Mouse (Mus musculus) stomach, embryonic 16.5 days (tissue): ENCODE results near the gene Eef1akmt1. TPM values are rescaled to one million over a fixed set of nuclear protein-coding genes. Genes with fewer than 3 reads are reported as not detected.

Source experiments
- ATAC-seq: fragments of 200-750 bp; cut with Nextera tagmentation; 2 replicates; pipeline ENCODE4 v1.8.0; 2017; ENCODE audit warnings: moderate number of reproducible peaks, moderate TSS enrichment; ENCODE audit not compliant: insufficient read depth, low FRiP score
- H3K27ac ChIP-seq: fragments of 300-500 bp; sonication (generic); 2 replicates; pipeline ENCODE4 v1.5.1; 2014; ENCODE audit warnings: low read length
- H3K27me3 ChIP-seq: fragments of 300-500 bp; sonication (generic); 2 replicates; pipeline ENCODE4 v1.6.1; 2014; ENCODE audit warnings: low read length, control low read depth, mixed read lengths; ENCODE audit not compliant: control insufficient read depth, insufficient read depth
- H3K36me3 ChIP-seq: fragments of 300-500 bp; sonication (generic); 2 replicates; pipeline ENCODE4 v1.6.1; 2014; ENCODE audit warnings: low read length; ENCODE audit not compliant: control insufficient read depth, insufficient read depth
- H3K4me1 ChIP-seq: fragments of 300-500 bp; sonication (generic); 2 replicates; pipeline ENCODE4 v1.6.1; 2014; ENCODE audit warnings: low read length, control low read depth, mixed read lengths; ENCODE audit not compliant: control insufficient read depth, insufficient read depth
- H3K4me2 ChIP-seq: fragments of 300-500 bp; sonication (generic); 2 replicates; pipeline ENCODE4 v1.6.1; 2014; ENCODE audit warnings: low read depth, low read length, mixed read lengths
- H3K4me3 ChIP-seq: fragments of 300-500 bp; sonication (generic); replicated peaks from 2 replicates; pipeline ENCODE4 v1.5.1; 2014; ENCODE audit warnings: mild to moderate bottlenecking, low read length
- H3K9ac ChIP-seq: fragments of 300-500 bp; sonication (generic); 2 replicates; pipeline ENCODE4 v1.6.1; 2014; ENCODE audit warnings: low read length
- H3K9me3 ChIP-seq: fragments of 300-500 bp; sonication (generic); replicated peaks from 2 replicates; pipeline ENCODE4 v1.6.1; 2016; ENCODE audit warnings: low read length, control low read depth; ENCODE audit not compliant: control insufficient read depth
- WGBS: fragments of 180-500 bp; shearing (Covaris S2); extraction: QIAGEN DNeasy Blood & Tissue Kit; methylation state at CpG from one replicate; pipeline ENCODE4 v1.1.7; 2014; 5-methylcytosine and 5-hydroxymethylcytosine counted together
- polyA plus RNA-seq: library from polyadenylated mRNA; unstranded; fragments of >200 nt; fragmentation: Nextera tagmentation; extraction: Ambion mirVana; gene quantifications from 2 replicates; pipeline ENCODE4 v1.2.1, GENCODE M21; 2015

Eef1akmt1 gene
- polyA plus RNA-seq, 1 experiment from 2014 or later = 75.3 TPM

- no peaks in the 10 kb centered on the region for H3K36me3 ChIP-seq
- H3K4me1 ChIP-seq = peaks cover 7% of the 10 kb centered on the region; the same call in 1 of the 2 replicates
- 90% methylated on average over 7 of the region's 7 CpGs for WGBS
- no peak overlapping the region for H3K4me3 ChIP-seq
- ATAC-seq = no peak
- no peaks in the 10 kb centered on the region for H3K27me3 ChIP-seq
- H3K27ac ChIP-seq = no peak overlapping the region
- H3K4me2 ChIP-seq = no peak overlapping the region
- H3K9ac ChIP-seq = no peak overlapping the region
- no peaks in the 10 kb centered on the region for H3K9me3 ChIP-seq
Measured at GRCm38 (mm10) chr14:57517001-57517400, 54.4 kb downstream of the Eef1akmt1 start.

DNA sequence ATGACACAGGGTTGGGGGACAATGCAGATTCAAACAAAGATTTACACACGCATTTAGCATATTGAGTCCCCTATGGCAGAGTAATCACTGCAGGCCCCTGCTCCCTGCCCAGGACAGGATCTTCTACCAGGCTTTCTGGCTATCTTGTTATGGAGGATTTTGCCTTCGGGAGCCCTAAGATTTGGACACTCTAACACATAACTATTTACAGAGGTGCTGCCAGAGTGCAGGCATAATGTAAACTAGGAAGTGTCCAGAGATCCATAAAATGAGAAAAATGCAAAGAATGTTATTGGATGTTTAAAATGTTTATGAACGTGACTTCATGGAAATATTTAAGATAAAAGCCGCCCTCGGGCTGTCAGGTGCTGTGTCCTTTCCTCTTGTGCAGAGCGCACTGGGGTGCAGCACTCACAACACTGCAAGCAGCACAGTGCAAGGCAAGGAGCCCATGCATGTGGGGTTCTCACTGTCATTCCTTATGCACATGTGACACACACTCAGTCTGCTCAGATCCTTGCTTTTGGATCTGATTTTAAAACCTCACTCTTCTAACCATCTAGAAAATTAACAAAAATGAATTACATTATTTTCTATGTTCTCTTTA lies 56.2 kb downstream of the Eef1akmt1 start:
- no peak for ATAC-seq
- Histone ChIP-seq H3K4me1 (peaks cover 7% of the 10 kb centered on the region; the same call in 1 of the 2 replicates), H3K4me2 (no peak overlapping the region), H3K4me3 (no peak overlapping the region), H3K36me3 (no peaks in the 10 kb centered on the region), H3K9me3 (no peaks in the 10 kb centered on the region), H3K27ac (no peak overlapping the region), H3K9ac (no peak overlapping the region), H3K27me3 (no peaks in the 10 kb centered on the region)
- 45% methylated on average over 6 of the region's 6 CpGs for WGBS

- Histone ChIP-seq H3K4me2 (no peak overlapping the region), H3K4me1 (no peaks in the 10 kb centered on the region), H3K36me3 (no peaks in the 10 kb centered on the region), H3K9me3 (no peaks in the 10 kb centered on the region), H3K27me3 (no peaks in the 10 kb centered on the region), H3K27ac (no peak overlapping the region), H3K4me3 (no peak overlapping the region), H3K9ac (no peak overlapping the region)
- peak; percentile 58 for ATAC-seq
- 41% methylated on average over 6 of the region's 6 CpGs for WGBS
Measured at GRCm38 (mm10) chr14:57509554-57509953, 61.9 kb downstream of the Eef1akmt1 start.

- WGBS = 88% methylated on average over 6 of the region's 6 CpGs
- Histone ChIP-seq H3K27me3 (no peaks in the 10 kb centered on the region), H3K9ac (no peak overlapping the region), H3K4me2 (no peak overlapping the region), H3K4me1 (no peaks in the 10 kb centered on the region), H3K27ac (no peak overlapping the region), H3K4me3 (no peak overlapping the region), H3K36me3 (no peaks in the 10 kb centered on the region), H3K9me3 (no peaks in the 10 kb centered on the region)
- ATAC-seq = no peak
Measured at GRCm38 (mm10) chr14:57503729-57504128, 67.7 kb downstream of the Eef1akmt1 start.

Other genes with a start within 250 kb of the Eef1akmt1 start
- 41.0 and 42.3 TPM in 2 replicates for gene Cryl1, start 173.1 kb downstream of the Eef1akmt1 start, polyA plus RNA-seq
- gene Ift88, start 147.6 kb downstream of the Eef1akmt1 start, polyA plus RNA-seq = 8.2 and 12.2 TPM in 2 replicates
- 2.7 and 3.2 TPM in 2 replicates for gene Il17d, start 46.8 kb downstream of the Eef1akmt1 start, polyA plus RNA-seq
- 17.0 and 18.6 TPM in 2 replicates for gene Xpo4, start 93.8 kb upstream of the Eef1akmt1 start, polyA plus RNA-seq
- not detected in 2 replicates for gene Gm49361, start 174.5 kb upstream of the Eef1akmt1 start, polyA plus RNA-seq
- gene Lats2, start 186.8 kb upstream of the Eef1akmt1 start, polyA plus RNA-seq = 15.1 and 15.8 TPM in 2 replicates
- 24.8 and 27.4 TPM in 2 replicates for gene Sap18, start 226.6 kb upstream of the Eef1akmt1 start, polyA plus RNA-seq